Mouse (Mus musculus) embryo, embryonic 11.5 days (tissue): ENCODE measurements around the gene Hoxa10.

Source experiments
- DNase-seq: peaks from one replicate; pipeline ENCODE4 v3.0.0-alpha.2; 2012; ENCODE audit warnings: low read depth, low spot score

The Hoxa10 gene

DNA sequence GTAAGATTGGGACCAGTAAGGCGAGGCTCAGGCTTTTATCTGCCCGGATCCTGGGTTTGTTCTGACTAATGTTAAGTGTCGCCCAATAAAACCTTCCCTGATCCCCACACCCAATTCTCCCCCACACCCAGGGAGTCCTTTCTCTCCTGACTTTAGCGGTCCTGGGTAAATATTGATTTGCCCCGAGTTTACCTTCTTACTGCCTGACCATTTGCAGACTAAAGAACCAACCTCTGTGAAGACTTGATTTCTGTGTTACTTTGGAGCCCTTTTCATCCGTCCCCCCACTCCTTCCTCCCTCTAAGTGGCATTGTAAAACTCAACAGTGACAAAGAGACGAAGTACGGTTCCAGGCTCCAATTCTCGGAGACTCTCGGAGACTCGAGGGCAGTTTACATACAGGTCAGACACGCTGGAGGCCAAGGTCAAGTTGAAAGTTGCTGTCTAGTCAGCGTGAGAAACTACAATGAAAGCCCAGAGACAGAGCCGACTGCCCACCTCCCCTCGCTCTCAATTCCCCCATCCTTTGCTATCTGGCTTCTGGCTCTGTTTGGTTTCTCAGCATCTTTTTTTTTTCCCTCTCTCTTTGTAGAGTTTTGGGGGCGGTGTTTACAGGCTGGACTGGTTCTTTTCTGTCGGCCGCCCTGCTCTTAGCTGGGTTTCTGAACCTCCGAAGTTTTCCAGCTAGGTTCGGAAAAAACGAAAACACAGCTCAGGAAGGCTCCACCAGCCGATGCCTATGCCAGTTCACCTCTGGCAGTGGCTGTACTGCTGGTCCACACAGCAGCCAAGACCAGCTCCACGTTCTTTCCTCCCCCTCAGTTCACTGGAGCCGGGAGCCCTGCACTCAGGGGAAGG lies 22.0 kb upstream of the Hoxa10 start:
- no peak for DNase-seq

DNA sequence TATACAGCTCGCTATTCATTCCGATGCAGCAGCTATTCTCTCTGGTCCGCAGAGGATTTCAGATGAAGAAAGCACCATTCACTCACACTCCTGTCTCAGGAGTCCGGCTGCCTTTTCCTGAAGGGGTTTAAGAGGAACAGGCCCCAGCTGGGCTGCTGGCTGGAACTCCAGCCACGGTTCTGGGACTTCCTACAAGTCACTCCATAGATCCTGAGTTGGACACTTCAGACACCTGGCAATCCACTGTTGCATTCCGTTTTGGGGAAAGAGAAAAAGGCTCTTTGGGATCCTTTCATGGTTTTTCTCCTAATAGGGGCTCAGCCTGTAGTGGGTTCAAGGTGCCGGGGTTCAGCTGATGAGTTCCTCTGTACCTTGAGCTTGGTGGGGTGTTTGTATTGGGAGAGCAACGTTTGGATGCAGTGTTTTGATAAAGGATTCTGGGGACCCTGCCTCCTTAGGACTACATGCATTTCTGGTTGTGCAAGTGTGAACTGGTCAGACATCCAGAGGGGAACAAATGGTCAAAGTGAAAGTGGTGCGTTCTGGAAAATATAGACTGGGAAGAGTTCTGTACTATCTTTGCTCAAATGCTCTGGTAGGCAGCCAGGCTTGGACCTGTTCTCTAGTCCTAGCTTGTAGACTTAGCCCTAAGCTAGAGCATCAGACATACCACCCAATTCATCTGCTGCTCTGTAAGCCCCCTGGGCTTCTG lies 21.3 kb upstream of the Hoxa10 start:
- DNase-seq, result no peak

GRCm38 (mm10) chr6:52260654-52261575 lies 20.3 kb upstream of the Hoxa10 start, which contains the start of gene Hoxa13:
Gene Hoxa13 (minus strand): TSS chr6:52260880.
- no peak for DNase-seq

DNA sequence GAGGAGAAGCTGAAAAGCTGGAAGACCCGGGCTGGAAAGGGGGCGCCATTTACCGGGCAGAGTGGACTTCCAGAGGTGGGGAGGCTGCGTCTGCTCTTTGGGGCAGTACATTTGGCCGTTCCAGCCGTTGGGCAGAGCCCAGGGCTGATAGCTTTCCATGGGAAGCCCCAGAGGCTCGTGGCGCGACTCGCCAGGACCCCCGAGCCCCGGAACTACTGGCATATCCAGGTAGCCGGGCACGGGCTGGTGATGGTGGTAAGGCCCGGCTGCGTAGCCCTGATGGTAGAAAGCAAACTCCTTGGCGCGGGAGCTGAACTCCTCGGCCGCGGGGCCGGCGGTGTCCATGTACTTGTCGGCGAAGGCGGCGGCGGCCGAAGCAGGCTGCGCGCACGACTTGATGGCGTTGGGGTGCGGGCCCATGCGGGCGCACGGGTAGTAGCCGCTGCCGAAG lies 19.2 kb upstream of the Hoxa10 start:
- no peak for DNase-seq

DNA sequence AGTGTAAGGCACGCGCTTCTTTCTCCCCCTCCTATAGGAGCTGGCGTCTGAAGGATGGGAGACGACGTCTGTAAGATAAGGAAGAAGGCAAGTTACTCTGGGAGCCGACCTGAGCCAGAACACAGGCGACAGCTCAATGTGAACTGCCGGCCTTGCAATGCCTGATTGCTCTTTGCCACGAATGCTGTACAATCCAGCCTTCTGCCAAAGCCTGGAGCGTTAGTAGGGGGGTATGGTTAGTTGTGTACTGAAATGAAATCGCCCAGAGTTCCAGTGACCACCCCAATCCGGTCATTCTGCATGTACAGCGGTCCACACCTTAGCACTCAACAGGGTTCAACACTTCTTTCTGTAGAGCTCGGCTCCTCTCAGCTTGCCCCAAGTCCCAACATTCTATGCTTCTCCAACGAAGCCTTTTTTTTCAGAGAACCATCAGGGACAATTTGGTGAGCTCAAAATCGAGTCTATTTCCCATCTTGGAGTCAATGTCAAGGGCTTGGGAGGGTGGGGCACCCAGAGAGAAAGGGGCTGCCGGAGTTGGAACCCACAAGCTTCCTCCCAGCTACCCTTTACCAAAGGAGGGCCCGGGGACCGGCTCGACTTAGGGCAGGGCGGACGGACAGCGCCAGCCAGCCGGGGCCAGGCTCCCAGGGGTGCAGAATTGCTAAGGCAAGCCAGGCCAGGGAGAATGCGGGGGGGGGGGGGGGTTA lies 18.6 kb upstream of the Hoxa10 start:
- no peak for DNase-seq

DNA sequence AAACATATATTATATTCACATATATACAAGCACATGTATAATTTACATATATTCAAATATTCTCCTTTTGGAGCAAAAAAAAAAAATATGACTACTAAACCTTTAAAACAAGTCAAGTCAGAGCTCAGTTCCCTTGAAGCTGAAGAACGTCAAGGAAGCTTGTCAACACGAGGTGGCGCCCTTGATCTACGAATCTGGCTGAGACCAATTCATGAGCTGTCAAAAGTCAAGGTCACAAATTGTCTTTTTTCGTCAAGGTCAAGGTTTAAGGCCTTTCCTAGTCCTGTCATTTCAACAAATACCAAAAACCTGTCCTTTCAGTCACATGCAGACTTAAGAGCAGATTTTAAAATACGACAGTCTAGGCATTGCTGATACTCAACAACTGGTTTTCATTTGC lies 16.3 kb upstream of the Hoxa10 start:
- peak; percentile 77 for DNase-seq

- no peak for DNase-seq
These were observed 13.2 kb upstream of the Hoxa10 start for GRCm38 (mm10) chr6:52253511-52254500.

DNA sequence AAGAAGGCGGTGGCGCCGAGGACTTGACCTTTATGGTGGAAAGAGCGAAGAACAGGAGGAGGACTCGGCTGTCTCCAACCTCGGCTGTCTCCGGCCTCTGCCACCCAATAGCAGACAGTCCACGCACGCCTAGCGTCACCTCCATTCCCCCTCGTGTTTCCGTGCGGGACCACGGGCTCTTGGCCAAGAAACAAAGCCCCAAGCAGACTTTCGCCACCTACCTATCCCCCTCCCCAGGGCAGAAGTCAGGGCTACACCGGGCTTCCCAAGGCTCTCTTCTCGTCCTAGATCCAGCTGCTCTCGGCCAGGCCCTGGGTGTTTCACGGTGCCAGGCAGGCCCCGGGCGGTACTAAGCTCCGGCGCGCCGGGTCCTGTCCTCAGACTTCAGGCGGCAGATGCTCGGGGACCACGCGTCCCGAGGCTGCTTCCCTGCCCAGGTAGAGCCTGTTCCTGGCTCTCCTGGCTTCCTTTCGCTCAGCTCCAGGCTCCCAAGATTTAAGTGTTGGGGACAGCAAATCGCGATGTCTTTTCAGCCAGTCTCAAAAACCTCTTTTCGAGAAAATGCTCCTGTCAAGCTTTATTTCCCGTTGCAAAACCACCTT lies 12.2 kb upstream of the Hoxa10 start:
- DNase-seq, result no peak

GRCm38 (mm10) chr6:52252016-52252774 lies 11.5 kb upstream of the Hoxa10 start:
- DNase-seq, result no peak

- DNase-seq, result no peak
These were observed 10.7 kb upstream of the Hoxa10 start for GRCm38 (mm10) chr6:52251177-52251879.

- DNase-seq, result no peak
These were observed 9.2 kb upstream of the Hoxa10 start for GRCm38 (mm10) chr6:52249826-52250225.

DNA sequence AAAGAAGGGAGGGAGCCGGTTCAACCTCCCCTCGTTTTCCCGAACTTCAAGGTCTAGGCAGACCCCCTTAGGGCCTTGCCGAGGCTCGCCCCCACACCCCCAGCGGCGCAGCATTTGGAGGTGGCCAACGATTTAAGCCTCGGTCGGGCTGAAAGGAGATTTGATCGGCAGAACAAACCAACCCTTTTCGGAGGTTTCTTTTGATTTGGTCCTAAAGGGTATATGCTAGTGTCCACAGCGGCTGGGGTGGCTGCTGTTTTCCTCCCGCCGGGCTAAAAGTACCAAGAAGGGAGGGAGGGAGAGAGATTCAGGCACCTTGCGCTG lies 8.7 kb upstream of the Hoxa10 start:
- DNase-seq, result no peak

GRCm38 (mm10) chr6:52248638-52249414 lies 8.2 kb upstream of the Hoxa10 start:
- DNase-seq, result no peak

DNA sequence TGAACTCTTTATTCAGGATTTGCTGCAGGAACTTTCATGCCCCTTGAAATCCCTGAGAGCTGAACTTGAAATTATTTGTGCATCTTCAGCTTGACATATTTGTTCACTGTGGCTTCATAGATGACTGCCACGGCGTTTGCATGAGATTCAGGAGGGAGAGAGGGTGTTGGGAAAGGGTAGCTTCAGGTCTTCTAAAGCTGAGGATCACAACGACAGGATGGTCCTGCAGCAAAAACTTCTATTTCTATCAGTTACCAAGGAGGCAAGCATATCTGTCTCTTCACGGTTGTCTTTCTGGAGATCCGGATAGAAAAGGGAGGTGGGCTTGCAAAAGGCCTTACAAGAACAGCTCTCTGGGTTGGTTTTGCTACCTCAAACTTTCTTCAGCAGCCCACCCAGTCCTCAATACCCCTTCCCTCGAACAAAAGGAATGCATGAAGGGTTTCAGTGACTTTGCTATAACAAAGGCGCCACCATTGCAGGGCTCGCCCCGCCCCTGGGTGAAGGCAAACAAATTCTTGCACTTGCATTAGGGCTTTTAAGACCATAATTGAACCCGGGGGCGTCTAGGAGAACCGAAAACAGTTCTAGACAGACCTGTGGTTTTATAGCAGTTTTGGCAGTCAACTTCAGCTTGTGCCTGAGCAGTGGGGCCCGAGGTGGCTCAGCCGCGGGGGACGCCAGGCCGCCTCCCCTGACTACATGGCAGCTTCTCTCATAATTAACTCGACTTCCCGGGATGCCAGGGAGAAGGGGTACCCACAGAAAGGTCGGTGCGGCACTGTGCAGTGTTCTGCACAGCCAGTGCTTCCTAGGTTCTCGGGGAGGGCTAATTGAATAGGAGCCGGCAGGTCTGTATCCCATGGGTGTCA lies 7.3 kb upstream of the Hoxa10 start:
- DNase-seq, result no peak

DNA sequence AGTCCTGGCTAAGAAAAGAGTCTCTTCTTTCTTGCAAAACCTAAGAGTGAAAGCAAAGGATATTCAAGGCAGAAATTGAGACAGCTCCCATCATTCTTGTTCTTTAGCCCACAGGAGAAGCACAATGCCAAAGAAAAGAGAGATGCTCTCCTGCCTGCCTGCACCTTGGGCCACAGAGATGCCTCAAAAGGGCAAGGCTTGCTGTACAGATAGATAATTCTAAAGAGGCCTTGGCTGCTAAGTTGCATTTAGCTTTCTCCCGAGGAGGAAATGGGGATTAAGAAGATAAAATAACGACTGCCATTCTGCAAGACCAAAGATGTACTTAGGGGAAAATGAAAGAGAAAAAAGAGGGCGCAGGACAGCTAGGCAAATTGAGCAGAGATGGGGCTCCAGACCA lies 6.3 kb upstream of the Hoxa10 start:
- no peak for DNase-seq

DNA sequence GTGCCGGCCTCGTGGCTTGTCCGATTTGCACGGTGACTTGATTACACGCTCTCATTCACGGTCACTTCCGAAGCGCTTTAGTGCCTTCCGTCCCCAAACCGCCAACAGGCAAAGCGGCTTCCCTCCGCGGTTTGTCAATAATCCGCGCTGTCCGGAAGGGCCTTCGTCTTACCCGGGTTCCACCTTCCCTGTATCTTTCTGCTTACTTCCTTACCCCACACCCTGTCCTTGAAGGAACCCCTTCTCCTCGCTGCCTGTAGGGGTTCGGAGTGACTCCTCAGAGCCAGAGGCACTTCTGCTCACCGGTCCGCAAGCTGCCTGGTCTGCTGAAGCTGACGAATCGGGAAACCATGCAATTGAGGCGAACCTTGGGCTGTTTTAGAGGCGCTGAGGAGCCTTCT lies 5.7 kb upstream of the Hoxa10 start:
- no peak for DNase-seq

- DNase-seq, result no peak
These were observed 5.1 kb upstream of the Hoxa10 start, which contains the start of gene Hoxa11 for GRCm38 (mm10) chr6:52245757-52246142. Gene Hoxa11 (minus strand): TSS chr6:52245810.
